8 mouse cellular contexts compared by ENCODE assay signal in genomic region chr17:29094310-29095181, GRCm38 (mm10). TPM values are rescaled to one million over a fixed set of nuclear protein-coding genes. Genes with fewer than 3 reads are reported as not detected.
DNase-seq lines count a peak whose midpoint lies in the region; ATAC-seq and TF ChIP-seq lines count a peak whose summit lies in the region.

No protein-coding gene starts in this region.

- peak overlapping the region; percentile 53 for H3K4me3 ChIP-seq in embryonic facial prominence, embryonic 13.5 days
- H3K4me3 ChIP-seq in neural tube, embryonic 14.5 days (ENCODE audit: low read depth, low read length): peak overlapping the region; percentile 49
- peak overlapping the region; percentile 69 for H3K4me3 ChIP-seq in thymus, adult 2 months (ENCODE audit: control insufficient read depth, insufficient read depth, low read length)

- TF ChIP-seq POLR2A in thymus, adult 2 months (IDR thresholded peaks at IDR 0.05; ENCODE audit: control insufficient read depth, extremely low read depth, insufficient read depth, low read length, poor library complexity): no peak

- peaks cover 29% of the 10 kb centered on the region for H3K4me1 ChIP-seq in embryonic facial prominence, embryonic 13.5 days
- peaks cover 12% of the 10 kb centered on the region; the same call in 1 of the 2 replicates for H3K4me1 ChIP-seq in neural tube, embryonic 14.5 days (ENCODE audit: control insufficient read depth, insufficient read depth, low read length)
- peaks cover 28% of the 10 kb centered on the region for H3K4me1 ChIP-seq in thymus, adult 2 months (replicated peaks; ENCODE audit: control insufficient read depth, insufficient read depth, low read length)

- TF ChIP-seq CTCF in thymus, adult 2 months (IDR thresholded peaks at IDR 0.05; ENCODE audit: borderline replicate concordance, control insufficient read depth, extremely low read depth, insufficient read depth, low read length, poor library complexity): 0 out of 2 replicates have a peak, but pooled peaks have one; percentile 21

- peak; percentile 59; the same call in 1 of the 2 replicates for ATAC-seq in embryonic facial prominence, embryonic 13.5 days (ENCODE audit: insufficient number of reproducible peaks, insufficient read depth, low FRiP score, low TSS enrichment, low read depth)
- peak; percentile 64; the same call in 1 of the 2 replicates for ATAC-seq in neural tube, embryonic 14.5 days (ENCODE audit: low read depth)

- peaks cover 9% of the 10 kb centered on the region for H3K36me3 ChIP-seq in embryonic facial prominence, embryonic 13.5 days
- H3K36me3 ChIP-seq in neural tube, embryonic 14.5 days (ENCODE audit: control insufficient read depth, insufficient read depth, low read length): no peaks in the 10 kb centered on the region
- H3K36me3 ChIP-seq in thymus, adult 2 months (ENCODE audit: control insufficient read depth, insufficient read depth, low read length): no peaks in the 10 kb centered on the region

- no peaks in the 10 kb centered on the region for H3K9me3 ChIP-seq in embryonic facial prominence, embryonic 13.5 days
- H3K9me3 ChIP-seq in neural tube, embryonic 14.5 days (ENCODE audit: control insufficient read depth, low read length): no peaks in the 10 kb centered on the region

- under 1% methylated on average over 71 of the region's 71 CpGs for WGBS in embryonic facial prominence, embryonic 13.5 days
- whole genome bisulfite sequencing in neural tube, embryonic 14.5 days: under 1% methylated on average over 67 of the region's 71 CpGs
- WGBS in thymus, adult 2 months: under 1% methylated on average over 70 of the region's 71 CpGs

- peaks cover 46% of the 10 kb centered on the region for H3K27me3 ChIP-seq in embryonic facial prominence, embryonic 13.5 days
- H3K27me3 ChIP-seq in neural tube, embryonic 14.5 days (ENCODE audit: control insufficient read depth, insufficient read depth, low read length): no peaks in the 10 kb centered on the region; the same call in 1 of the 2 replicates
- peaks cover 10% of the 10 kb centered on the region; the same call in 1 of the 2 replicates for H3K27me3 ChIP-seq in thymus, adult 2 months (ENCODE audit: control insufficient read depth, insufficient read depth, low read length)

- peak overlapping the region; percentile 74 for H3K9ac ChIP-seq in embryonic facial prominence, embryonic 13.5 days
- H3K9ac ChIP-seq in neural tube, embryonic 14.5 days (replicated peaks; ENCODE audit: low read depth, low read length): peak overlapping the region; percentile 54

- H3K27ac ChIP-seq in embryonic facial prominence, embryonic 13.5 days: peak overlapping the region; percentile 33
- H3K27ac ChIP-seq in neural tube, embryonic 14.5 days (ENCODE audit: low read depth, low read length): no peak overlapping the region
- H3K27ac ChIP-seq in thymus, adult 2 months (ENCODE audit: control insufficient read depth, insufficient read depth, low read length): no peak overlapping the region

- peak overlapping the region; percentile 78 for H3K4me2 ChIP-seq in embryonic facial prominence, embryonic 13.5 days
- peak overlapping the region; percentile 86 for H3K4me2 ChIP-seq in neural tube, embryonic 14.5 days (ENCODE audit: low read depth, low read length)

- peak; percentile 45 to 55 for DNase-seq in B cell, adult 2 months
- DNase-seq in adrenal gland, postnatal 14 days: peak; percentile 92
- DNase-seq in heart, adult 8-10 months (ENCODE audit: low spot score): peak; percentile 92
- DNase-seq in kidney, adult 8-10 months: peak; percentile 37 to 74
- peak; percentile 89 to 94 for DNase-seq in lung, adult 18-20 months
- DNase-seq in thymus, adult 2 months: peak; percentile 31

RNA-seq across cellular contexts. Expression of gene Cdkn1a, which starts 3.8 kb away (rescaled TPM):
- total RNA-seq in adrenal gland, postnatal 14 days (2021): 126 and 202 TPM in 2 replicates
- polyA plus RNA-seq in embryonic facial prominence, embryonic 13.5 days (2015; fragmentation: Nextera tagmentation; extraction: Ambion mirVana): 66.8 and 78.2 TPM in 2 replicates
- total RNA-seq in heart, adult 8-10 months (2022): 10 to 100 TPM; 11.7 to 32.6 (median 22.3) TPM
- 59.8 and 81.1 TPM in 2 replicates for polyA plus RNA-seq in neural tube, embryonic 14.5 days (2014; fragmentation: Nextera tagmentation; extraction: Ambion mirVana)
- 28.4 and 31.1 TPM in 2 replicates for polyA plus RNA-seq in thymus, adult 2 months (2012; rRNA removed)

RNA-seq across cellular contexts. Expression of gene Rab44, which starts 19.4 kb away (rescaled TPM):
- total RNA-seq in adrenal gland, postnatal 14 days (2021): 0.33 and 0.38 TPM in 2 replicates
- 0.55 and 0.56 TPM in 2 replicates for polyA plus RNA-seq in embryonic facial prominence, embryonic 13.5 days (2015; fragmentation: Nextera tagmentation; extraction: Ambion mirVana)
- total RNA-seq in heart, adult 8-10 months (2022): under 1 TPM in 3 of 4 experiments, not detected in 1; 0.12 to 0.75 (median 0.38) TPM
- polyA plus RNA-seq in neural tube, embryonic 14.5 days (2014; fragmentation: Nextera tagmentation; extraction: Ambion mirVana): not detected in 2 replicates
- polyA plus RNA-seq in thymus, adult 2 months (2012; rRNA removed): 8.3 and 8.9 TPM in 2 replicates

Comparison
In these comparisons a context has a peak if more than half of its experiments do, and no peak if none do; other contexts are left out.
1. DNase-seq: peak in every context shown above with its lines; median percentile 92 in adrenal gland, postnatal 14 days; 92 in heart, adult 8-10 months; 92 in lung, adult 18-20 months; 56 in kidney, adult 8-10 months; 50 in B cell, adult 2 months; 31 in thymus, adult 2 months.